Mouse (Mus musculus) hindlimb bud, embryonic 11.5 days (tissue): Measurements from ENCODE around the gene Ttll12.

ENCODE experiments used
- DNase-seq: peaks from one replicate; pipeline ENCODE4 v3.0.0-alpha.2; 2012; ENCODE audit warnings: low read depth, low spot score; ENCODE audit errors: extremely low spot score

Gene Ttll12

DNA sequence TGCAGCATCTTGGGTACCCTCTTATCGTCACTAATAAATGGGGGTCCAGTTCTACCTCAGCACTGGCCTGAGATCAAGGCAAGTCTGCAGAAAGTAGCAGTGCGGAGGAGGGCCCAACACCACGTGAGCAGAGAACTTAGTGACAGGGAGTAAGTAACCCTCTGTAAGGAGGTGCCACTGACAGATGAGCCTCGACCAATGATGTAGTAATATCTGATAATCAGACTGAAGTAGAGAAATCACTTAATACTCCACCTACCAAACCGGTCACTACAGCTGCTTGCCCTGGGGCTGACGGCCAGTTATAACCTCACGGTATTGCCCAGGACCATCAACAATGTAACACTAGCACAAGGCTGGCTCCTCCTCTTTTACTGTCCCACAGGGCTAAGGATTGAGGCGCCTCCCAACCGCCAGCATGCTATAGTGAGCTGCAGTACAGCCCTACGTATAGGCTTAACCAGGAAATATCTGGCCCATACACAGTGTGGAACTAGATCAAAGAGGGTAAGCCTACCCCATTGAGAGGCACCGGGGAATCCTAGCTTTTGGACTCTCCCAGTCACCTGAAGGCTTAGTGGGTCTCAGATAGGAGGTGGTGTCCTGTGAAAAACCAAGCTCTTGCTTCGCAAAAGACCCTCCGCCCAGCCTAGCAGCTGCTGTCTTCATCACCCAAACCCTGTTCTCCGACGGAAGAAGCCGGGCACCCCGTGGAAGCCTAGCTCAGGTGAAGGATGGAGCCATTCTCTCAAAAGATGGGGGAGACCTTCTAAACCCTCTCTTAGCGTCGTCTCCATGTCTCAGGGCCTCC lies 1.1 kb downstream of the Ttll12 start:
- no peak for DNase-seq

DNA sequence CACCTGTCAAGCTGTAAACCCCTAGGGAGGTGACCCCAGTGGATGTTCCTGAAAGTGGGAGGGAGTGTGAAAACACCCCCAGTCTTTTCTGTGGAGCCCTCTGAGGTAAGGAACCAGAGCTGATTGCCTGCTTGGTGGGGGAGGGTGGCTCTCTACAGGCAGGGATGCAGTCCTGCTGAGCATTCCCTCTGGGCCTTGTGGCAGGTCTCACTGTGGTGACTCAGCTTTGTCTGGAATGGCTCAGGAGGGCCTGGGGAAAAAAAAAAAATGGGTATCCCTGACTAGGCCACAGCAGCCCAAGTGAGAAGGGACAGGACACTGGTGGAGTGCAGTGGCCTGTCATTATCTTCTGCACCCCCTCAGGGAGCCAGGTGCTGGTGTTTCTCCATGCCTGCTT lies 1.8 kb downstream of the Ttll12 start:
- no peak for DNase-seq

DNA sequence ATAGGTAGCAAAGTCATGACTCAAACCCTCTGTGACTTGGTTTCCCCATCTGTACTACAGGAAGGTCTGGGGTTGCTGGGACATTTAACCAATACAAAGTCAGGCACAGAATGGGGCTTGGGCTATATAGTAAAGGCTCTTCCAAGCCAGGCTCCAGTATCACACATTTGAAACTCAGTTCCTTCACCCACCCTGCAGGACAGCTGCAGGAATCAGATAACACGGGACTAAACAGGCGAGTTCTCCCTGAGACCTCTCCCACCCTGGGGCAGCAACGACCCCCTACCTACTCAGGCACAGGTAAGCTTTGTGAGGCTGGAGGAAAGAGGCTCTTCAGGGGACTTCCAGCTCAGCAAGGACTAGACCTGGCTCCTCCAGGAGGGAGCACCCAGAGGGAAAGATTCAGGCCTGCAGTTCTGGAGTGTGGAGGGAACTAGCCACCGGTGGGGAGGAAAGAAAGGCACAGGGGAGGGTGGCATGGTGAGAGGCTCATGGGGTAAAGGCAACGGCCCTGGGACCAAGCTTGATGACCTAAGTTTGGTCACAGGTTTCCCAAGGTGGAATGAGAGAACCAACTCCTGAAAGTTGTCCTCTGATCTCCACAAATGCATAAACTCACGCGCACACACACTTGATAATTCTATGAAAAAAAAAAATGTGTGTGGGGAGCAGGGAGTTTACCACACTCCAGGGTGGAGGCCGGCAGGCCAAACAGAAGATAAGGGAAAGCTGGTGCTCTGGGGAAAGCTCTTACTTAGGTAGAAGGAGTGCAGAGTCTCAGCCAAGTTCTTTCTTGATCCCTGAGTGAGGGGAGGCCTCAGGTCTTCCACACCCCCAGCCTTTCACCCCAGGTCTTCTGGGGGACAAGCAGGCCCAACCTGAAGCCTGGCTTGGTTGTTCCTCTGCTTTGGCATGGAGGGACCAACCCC lies 2.4 kb downstream of the Ttll12 start:
- DNase-seq: no peak

- no peak for DNase-seq
Observed at GRCm38 (mm10) chr15:83591758-83592157, 3.2 kb downstream of the Ttll12 start.

DNA sequence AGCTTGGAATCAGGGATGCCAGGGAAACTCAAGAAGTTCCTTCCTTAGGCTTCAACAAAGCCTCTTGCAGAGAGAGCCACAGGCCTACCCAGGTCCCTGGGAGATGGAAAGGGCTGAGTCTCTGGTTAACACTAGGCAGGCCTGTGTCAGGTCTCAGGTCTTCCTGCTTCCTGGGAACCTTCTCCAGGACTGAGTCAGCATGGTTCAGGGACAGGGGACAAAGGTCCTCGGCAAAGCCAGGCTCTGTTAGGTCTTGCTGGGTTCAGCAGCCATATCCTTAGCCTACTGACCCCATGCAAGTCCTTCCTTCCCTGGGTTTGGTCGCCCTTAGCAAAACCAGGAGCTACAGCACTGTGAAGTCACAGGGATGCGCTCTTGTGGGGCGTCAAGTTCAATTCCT lies 4.1 kb downstream of the Ttll12 start:
- DNase-seq: no peak

DNA sequence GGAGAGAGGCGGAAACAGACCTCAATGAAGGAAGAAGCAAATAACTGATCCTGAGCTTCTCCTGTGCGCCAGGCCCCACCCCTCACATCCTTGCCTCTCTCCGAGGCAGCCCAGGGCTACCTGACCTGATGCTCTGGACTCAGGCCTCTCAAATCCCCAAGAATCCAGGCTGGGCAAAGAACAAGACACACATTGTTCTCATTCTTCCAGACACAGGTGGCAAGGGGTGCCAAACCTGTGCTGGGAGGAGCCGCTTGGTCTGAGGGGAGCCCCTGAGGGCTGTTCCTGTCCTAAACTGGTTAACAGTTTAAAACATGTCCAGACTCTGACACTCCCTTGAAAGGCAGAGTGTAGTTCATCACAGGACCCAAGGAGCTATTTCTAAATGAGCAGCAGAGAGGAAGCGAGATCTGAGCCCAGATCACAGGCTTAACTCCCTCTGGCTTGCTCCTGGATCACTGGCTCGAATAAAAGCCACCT lies 10.2 kb downstream of the Ttll12 start:
- DNase-seq: no peak

- DNase-seq: no peak
Observed at GRCm38 (mm10) chr15:83583419-83584156, 11.4 kb downstream of the Ttll12 start.

GRCm38 (mm10) chr15:83582931-83583330 lies 12.0 kb downstream of the Ttll12 start:
- no peak for DNase-seq

DNA sequence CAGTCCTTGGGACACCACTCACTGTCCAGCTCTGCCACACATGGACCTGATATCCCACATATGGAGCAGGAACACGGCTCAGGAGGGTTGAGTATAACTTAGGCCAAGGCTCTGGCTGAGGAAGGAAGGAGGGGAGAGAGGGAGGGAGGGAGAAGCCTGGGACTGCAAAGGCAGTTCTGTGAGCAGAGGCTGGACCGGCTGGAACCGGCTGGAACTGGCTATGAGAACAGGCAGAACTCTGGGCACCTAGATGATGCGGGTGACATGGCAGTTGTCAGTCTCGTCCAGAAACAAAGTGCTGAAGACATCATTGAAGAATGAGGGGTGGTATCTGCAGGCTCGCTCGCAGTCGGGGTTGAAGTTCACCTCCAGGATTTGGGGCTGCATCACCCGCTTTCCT lies 18.3 kb downstream of the Ttll12 start:
- DNase-seq: no peak

- no peak for DNase-seq
Observed at GRCm38 (mm10) chr15:83575543-83575942, 19.4 kb downstream of the Ttll12 start.

DNA sequence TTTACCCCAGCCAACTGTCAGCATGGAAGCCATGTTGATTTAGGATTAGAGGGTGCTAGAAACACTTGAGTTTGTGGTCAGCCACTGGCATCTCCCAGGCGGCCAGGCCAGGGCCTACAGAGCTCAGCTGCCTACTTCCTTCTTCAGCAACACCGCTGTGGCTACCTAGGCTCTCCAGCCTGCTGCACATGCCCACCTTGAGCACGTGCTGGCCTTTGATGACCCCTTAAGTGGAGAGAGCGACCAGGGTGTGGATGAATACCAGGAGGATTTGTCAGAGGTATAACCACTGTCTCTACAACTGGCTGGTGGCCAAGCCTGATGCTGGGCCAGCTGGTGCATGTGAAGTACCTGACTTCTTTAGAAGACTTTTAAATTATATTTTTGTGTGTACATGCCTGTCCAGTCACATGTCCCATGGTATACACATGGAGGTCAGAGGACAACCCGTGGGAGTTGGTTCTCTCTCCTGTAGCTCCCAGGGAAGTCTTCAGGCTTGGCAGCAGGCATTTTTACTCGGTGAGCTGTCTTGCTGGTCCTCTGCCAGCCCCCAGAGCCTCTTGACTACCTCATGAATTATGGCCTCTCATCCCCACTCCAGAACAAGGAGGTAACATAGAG lies 20.1 kb downstream of the Ttll12 start:
- DNase-seq: no peak

DNA sequence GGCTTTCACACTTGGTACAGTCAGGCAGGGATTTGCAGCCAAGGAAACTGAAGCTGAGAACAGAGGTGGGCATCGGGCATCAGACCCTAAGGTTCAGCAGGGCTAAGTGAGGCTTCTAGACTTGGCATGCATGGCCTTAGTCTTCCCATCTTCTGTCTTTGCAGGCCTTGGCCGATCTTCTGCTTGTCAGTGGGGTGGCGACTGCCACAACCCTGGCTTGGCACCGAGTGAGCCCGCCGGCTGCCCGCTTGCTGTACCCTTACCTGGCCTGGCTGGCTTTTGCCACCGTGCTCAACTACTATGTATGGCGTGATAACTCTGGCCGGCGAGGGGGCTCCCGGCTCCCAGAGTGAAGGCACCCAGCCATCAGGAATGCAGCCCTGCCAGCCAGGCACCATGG lies 21.4 kb downstream of the Ttll12 start:
- no peak for DNase-seq

- DNase-seq: no peak
Observed at GRCm38 (mm10) chr15:83572132-83572531, 22.8 kb downstream of the Ttll12 start.

DNA sequence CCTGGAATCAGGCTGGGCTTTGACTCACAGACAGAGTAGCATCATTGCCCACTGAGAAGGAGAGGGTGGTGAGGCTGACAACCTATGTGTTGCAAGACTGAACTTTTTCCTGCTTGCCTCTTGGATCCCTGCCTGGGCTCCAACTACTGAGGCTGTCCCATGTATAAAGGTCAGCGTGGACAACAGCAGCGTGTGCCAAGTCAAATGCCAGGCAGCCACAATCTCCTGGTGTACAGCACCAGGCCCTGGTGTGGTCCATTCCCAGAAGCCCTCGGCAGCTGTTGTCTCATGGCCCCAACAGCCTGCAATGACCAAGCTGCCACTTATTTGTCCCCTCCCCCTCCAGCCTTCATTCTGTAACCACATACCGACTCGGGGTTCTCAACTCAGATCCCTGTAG lies 23.3 kb downstream of the Ttll12 start:
- DNase-seq: no peak

DNA sequence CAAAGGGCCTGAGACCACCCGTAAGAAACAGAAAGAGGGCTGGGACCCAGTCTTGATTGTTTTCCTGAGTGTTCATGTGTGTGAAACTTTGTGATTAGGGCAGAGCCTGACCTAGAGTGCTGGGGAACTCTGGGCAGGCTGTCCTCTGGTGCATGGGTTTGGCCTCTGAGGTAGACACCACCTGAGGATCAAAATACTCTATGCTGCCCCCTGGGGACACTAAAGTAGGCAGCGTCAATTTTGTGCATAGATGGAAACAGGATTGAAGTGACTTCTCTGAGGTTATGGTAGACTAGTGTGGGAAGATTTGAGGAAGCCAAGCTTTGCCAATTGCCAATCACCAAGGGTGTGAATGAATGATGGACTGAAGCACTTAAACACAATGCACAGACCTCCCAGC lies 24.3 kb downstream of the Ttll12 start:
- no peak for DNase-seq

GRCm38 (mm10) chr15:83569682-83570081 lies 25.3 kb downstream of the Ttll12 start:
- no peak for DNase-seq

GRCm38 (mm10) chr15:83568544-83568943 lies 26.4 kb downstream of the Ttll12 start:
- no peak for DNase-seq

DNA sequence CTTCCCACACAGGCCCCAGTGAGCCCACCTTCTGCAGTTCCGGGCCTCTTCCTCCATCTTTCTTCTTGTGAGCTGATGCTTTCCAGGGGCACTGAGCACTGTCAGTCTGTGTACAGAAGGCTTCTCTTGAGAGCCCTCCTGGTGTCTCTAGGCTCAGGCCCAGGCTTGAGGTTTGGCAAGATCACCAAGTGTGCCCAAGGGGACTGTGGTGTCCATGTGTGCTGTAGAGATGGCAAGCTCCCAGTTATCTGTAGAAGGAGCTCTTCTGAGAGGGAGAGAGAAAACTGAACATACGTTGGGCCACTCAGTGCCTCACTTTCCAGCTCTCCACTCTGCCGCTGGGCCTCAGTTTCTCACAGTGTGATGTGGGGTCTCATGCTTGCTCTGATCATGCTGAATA lies 27.2 kb downstream of the Ttll12 start:
- DNase-seq: no peak

GRCm38 (mm10) chr15:83566006-83566405 lies 29.0 kb downstream of the Ttll12 start:
- DNase-seq: no peak

- no peak for DNase-seq
Observed at GRCm38 (mm10) chr15:83565434-83565833, 29.5 kb downstream of the Ttll12 start.
